Mouse (Mus musculus): Measurements from ENCODE around the gene Lcn3.
"Not testable (repeated sequence)": the region's sequence is repeated elsewhere in the genome, so short reads cannot be mapped to it uniquely, and the experiment has no call there.

Gene Lcn3

GRCm38 (mm10) chr2:25765269-25765668, at the start of gene Lcn3:
TSS of gene Lcn3 (plus strand) at chr2:25765569.
- ChIA-PET POLR2A (interaction anchor here in 1 of 4 experiments (1.0 kb wide), 1 partner anchor 18 kb away, joined by 3 read pairs; no protein-coding TSS in a partner anchor), CTCF (no interaction called here)

DNA sequence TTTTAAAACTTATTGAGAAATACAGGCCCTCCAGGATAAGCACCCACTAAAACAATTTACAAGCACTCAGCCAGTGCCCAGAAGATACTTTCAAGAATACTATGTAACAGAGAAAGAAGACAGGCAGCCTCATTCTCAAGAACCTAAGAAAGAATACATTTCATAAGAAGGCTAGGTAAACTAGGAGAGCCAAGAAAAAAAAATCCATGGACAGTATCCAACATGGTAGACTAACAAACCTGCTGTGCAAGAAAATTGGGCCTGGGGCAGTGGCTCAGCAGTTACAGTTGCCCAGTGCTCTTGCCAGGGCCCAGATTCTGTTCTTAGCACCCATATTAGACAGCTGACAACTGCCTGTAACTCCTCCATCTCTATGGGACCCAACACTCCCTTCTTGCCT, 48.1 kb upstream of the Lcn3 start:
- ChIA-PET CTCF (no interaction called here), POLR2A (no interaction called here)

DNA sequence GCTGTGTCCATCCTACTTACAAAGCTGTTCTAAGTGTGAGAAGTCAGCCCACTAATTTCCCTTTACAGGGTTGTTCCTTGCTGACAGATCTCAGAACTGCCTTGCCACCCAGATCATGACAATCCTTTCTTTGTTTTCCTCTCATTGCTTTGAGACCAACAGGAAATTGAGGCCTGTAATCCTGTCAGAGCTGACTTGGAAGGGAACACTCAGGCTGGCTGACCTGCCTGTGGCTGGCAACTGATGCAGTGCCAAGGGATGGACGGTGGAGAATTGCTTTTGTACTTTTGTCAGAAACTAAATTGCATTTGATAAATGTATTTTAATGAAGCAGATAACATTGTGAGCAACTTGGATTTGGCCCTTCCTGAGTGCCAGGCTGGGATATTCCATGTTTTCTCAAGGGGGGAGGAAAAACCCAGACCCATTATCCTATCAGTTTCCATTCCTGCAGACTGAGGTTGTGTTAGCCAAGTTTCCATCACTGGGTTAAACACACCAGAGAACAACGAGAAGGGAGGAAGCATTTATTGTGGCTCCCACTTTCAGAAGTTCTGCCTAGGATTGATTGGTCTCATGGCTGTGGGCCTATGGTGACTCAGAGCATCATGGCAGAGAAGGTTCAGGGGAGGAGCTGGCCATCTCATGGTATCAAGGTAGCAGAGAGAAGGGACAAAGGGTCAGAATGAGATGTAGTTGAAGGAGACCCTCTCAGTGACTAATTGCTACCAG, 32.0 kb upstream of the Lcn3 start:
- ChIA-PET CTCF (no interaction called here), POLR2A (no interaction called here)

- CTCF ChIA-PET: not testable (repeated sequence)
Observed at GRCm38 (mm10) chr2:25736709-25737108, 28.7 kb upstream of the Lcn3 start, which contains the start of gene Obp2b. TSS of gene Obp2b (plus strand) at chr2:25737009.

DNA sequence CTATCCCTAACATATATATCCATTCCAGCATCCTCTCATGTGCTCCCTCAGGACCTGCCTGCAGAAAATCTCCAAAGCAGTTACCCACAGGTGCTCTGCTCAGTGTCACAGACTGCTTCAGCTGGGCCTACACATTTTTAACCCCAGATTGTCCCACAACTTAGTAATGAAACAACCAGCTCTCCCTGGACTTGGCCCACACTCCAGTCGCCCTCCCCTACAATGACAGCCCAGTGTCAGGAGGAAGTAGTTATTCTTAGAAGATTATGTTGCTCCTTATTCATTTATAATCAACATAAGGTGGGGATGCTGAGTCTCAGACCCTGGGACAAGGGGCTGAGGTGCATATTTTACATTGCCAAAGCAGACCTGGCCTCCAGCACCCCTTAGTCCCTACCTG, 23.7 kb upstream of the Lcn3 start:
- POLR2A ChIA-PET: no interaction called here
- CTCF ChIA-PET: interaction anchor here in 1 of 4 experiments (0.6 kb wide), 1 partner anchor 562 kb away, joined by 3 read pairs; no protein-coding TSS in a partner anchor

More at GRCm38 (mm10) chr2:25736709-25737108, 28.7 kb upstream of the Lcn3 start, which contains the start of gene Obp2b:
- POLR2A ChIA-PET: not testable (repeated sequence)

- POLR2A ChIA-PET: interaction anchor here in 1 of 4 experiments (0.6 kb wide), 1 partner anchor 16 kb away, joined by 5 read pairs; no protein-coding TSS in a partner anchor
Observed at GRCm38 (mm10) chr2:25754201-25754600, 11.2 kb upstream of the Lcn3 start.

GRCm38 (mm10) chr2:25758064-25758625, 7.2 kb upstream of the Lcn3 start:
- POLR2A ChIA-PET: interaction anchor here in 1 of 4 experiments (0.6 kb wide), 1 partner anchor 45 kb away, joined by 4 read pairs; no protein-coding TSS in a partner anchor
- CTCF ChIA-PET: no interaction called here

More at GRCm38 (mm10) chr2:25754201-25754600, 11.2 kb upstream of the Lcn3 start:
- CTCF ChIA-PET: no interaction called here

- POLR2A ChIA-PET: interaction anchor here in 1 of 4 experiments (0.7 kb wide), 1 partner anchor 366 kb away, joined by 3 read pairs; no protein-coding TSS in a partner anchor
- CTCF ChIA-PET: interaction anchor here in 1 of 4 experiments (0.6 kb wide), 1 partner anchor 246 kb away, joined by 3 read pairs; no protein-coding TSS in a partner anchor
Observed at GRCm38 (mm10) chr2:25767764-25768163, 2.4 kb downstream of the Lcn3 start.

DNA sequence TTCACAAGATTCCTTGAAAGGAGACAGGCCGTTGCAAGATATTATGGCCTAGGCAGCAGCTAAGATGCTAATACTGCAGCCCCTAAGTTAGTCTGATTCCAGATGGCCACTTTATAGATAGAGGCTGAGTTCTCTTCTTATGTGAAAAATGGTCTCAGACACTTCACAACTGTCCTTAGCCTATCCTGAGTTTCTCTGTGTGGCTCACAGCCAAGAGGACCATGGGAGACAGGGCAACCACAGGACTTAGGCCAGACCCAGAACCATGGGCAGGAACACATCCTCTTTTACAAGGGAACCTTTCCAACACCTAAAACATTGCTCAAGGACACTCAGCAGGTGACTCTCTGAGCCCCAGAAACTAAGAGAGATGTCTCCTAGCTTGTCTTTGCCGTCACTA, 8.1 kb downstream of the Lcn3 start:
- CTCF ChIA-PET: no interaction called here

DNA sequence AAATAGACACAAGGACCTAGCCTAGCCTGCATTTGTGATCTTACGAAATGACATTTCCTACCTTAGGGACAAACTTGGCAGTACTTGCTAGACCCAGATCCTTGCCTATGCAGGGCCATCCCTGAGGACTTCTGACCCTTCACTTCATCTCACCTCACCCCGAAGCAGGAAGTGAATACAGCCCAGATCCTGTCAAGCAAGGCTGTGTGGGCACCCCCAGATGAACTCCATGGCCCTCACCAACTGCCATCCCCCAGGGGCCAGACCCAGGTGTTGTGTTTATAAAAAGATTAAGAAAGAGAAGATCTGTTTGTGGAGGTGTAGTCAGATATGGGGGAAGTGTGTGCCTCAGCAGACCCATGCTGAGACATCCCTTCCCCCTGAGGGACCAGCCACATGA, 9.3 kb downstream of the Lcn3 start:
- ChIA-PET CTCF (no interaction called here), POLR2A (no interaction called here)

More for the DNA sequence above, 8.1 kb downstream of the Lcn3 start:
- POLR2A ChIA-PET: no interaction called here

GRCm38 (mm10) chr2:25775991-25776390, 10.6 kb downstream of the Lcn3 start:
- CTCF ChIA-PET: no interaction called here

GRCm38 (mm10) chr2:25776717-25777116, 11.3 kb downstream of the Lcn3 start, which contains the start of gene Lcn11:
TSS of gene Lcn11 (plus strand) at chr2:25777017.
- ChIA-PET CTCF (no interaction called here), POLR2A (interaction anchor here in 1 of 4 experiments (1.4 kb wide), 1 partner anchor 12 kb away, joined by 3 read pairs; no protein-coding TSS in a partner anchor)

More at GRCm38 (mm10) chr2:25775991-25776390, 10.6 kb downstream of the Lcn3 start:
- POLR2A ChIA-PET: no interaction called here

DNA sequence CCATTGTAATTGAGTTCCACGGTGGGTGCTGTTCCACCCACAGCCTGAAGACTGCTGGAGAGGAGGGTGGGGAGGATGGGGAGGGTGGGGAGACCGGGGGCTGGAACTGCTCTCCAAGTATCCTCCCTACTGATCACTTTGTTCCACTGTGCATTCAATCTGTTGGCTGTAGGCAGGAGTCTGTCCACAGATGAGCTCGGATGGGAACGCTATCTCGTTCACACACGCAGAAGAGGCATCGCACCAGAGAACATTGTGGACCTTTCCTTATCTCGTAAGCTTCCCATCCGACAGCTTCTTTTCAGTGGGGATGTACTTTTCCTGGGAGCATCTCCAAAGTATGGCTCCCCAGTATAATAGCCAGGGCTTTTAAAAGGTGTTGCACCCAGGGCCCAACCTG, 13.7 kb downstream of the Lcn3 start:
- ChIA-PET POLR2A (interaction anchor here in 1 of 4 experiments (1.2 kb wide), 1 partner anchor 71 kb away, joined by 3 read pairs; no protein-coding TSS in a partner anchor), CTCF (no interaction called here)

- CTCF ChIA-PET: interaction anchor here in 1 of 4 experiments (1.3 kb wide), 1 partner anchor 55 kb away, joined by 3 read pairs; no protein-coding TSS in a partner anchor
- POLR2A ChIA-PET: interaction anchor here in 1 of 4 experiments (0.6 kb wide), 1 partner anchor 83 kb away, joined by 5 read pairs; the partner anchor contains the start of gene Kcnt1
Observed at GRCm38 (mm10) chr2:25780921-25781320, 15.6 kb downstream of the Lcn3 start.

DNA sequence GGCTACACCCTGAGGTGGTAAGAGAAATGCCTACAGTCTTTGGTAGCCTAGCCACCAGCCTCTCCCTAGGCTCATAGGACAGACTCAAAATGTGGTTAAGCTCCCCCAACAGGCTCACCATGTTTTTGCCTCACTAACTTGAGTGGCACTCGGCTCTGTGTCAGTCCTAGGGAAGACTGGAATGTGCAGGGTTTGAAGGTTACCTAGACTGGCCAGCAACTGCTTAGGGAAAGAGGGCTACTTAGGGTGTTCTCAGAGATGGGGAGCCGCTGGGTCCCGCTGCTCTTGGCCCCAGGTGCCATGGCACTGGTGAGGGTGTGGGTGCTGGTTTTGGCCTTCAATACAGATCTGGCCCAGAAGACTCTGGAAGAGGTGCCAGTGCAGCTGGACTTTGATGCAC, 16.6 kb downstream of the Lcn3 start, which contains the start of gene Gm13539:
Gene Gm13539, plus strand, starts transcription at position 301 of the 400 bp plus-strand sequence.
- ChIA-PET POLR2A (interaction anchor here in 1 of 4 experiments (0.6 kb wide), 1 partner anchor 116 kb away, joined by 3 read pairs; no protein-coding TSS in a partner anchor), CTCF (no interaction called here)

GRCm38 (mm10) chr2:25785573-25786322, 20.4 kb downstream of the Lcn3 start:
- ChIA-PET POLR2A (no interaction called here), CTCF (no interaction called here)

GRCm38 (mm10) chr2:25789092-25789491, 23.7 kb downstream of the Lcn3 start:
- CTCF ChIA-PET: no interaction called here
- POLR2A ChIA-PET: interaction anchor here in 1 of 4 experiments (1.2 kb wide), 1 partner anchor 12 kb away, joined by 3 read pairs; the partner anchor contains the start of gene Lcn11

DNA sequence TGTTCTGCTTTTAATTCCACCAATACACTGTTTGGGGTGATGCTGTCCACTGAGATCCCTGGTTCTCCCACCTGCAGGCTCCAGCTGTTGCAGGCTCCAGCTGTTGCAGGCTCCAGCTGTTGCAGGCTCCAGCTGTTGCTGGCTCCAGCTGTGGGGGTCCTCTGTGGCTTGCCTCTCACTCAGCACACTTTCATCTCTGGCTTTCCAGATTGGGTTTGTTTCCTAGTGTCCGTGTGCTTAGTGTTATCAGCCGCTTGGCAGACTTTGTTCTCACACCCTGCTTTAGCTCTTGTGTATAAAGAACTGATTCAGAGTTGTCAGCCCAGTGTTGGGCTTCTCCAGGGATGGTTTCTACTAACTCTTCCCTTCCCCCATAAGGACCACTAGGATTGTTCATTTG, 32.3 kb downstream of the Lcn3 start:
- POLR2A ChIA-PET: interaction anchor here in 2 of 4 experiments (0.6 kb wide), 2 partner anchors 275 to 729 kb away, joined by 3 to 6 read pairs; no protein-coding TSS in a partner anchor

GRCm38 (mm10) chr2:25798065-25798464, 32.7 kb downstream of the Lcn3 start:
- CTCF ChIA-PET: interaction anchor here in 2 of 4 experiments (0.6 to 0.8 kb wide), 4 partner anchors 38 to 171 kb away, joined by 3 to 8 read pairs (median 4); no protein-coding TSS in a partner anchor
- POLR2A ChIA-PET: interaction anchor here in 2 of 4 experiments (0.6 kb wide), 2 partner anchors 275 to 729 kb away, joined by 3 to 6 read pairs; no protein-coding TSS in a partner anchor

More for the DNA sequence above, 32.3 kb downstream of the Lcn3 start:
- CTCF ChIA-PET: interaction anchor here in 3 of 4 experiments (0.5 to 0.8 kb wide), 5 partner anchors 38 to 648 kb away, joined by 3 to 8 read pairs (median 4); no protein-coding TSS in a partner anchor
